Mouse (Mus musculus) forebrain, embryonic 11.5 days (tissue): Measurements from ENCODE around the gene P2ry12. TPM values are rescaled to one million over a fixed set of nuclear protein-coding genes. Genes with fewer than 3 reads are reported as not detected.

Source experiments
- ATAC-seq: fragments of 200-750 bp; cut with Nextera tagmentation; replicated peaks from 2 replicates; pipeline ENCODE4 v1.8.0; 2017; ENCODE audit warnings: moderate TSS enrichment; ENCODE audit not compliant: low FRiP score
- DNase-seq: peaks from one replicate; pipeline ENCODE4 v3.0.0-alpha.2; 2017; ENCODE audit warnings: low spot score
- H3K27ac ChIP-seq: fragments of 300-500 bp; sonication (generic); 2 replicates; pipeline ENCODE4 v1.5.1; 2014; ENCODE audit warnings: low read depth, low read length
- H3K27me3 ChIP-seq: fragments of 300-500 bp; sonication (generic); 2 replicates; pipeline ENCODE4 v1.6.1; 2014; ENCODE audit warnings: mild to moderate bottlenecking, low read length, mixed read lengths; ENCODE audit not compliant: control insufficient read depth, insufficient read depth
- H3K36me3 ChIP-seq: fragments of 300-500 bp; sonication (generic); 2 replicates; pipeline ENCODE4 v1.6.1; 2014; ENCODE audit warnings: mild to moderate bottlenecking, low read length, moderate library complexity, mixed read lengths; ENCODE audit not compliant: control insufficient read depth, insufficient read depth
- H3K4me1 ChIP-seq: fragments of 300-500 bp; sonication (generic); replicated peaks from 2 replicates; pipeline ENCODE4 v1.6.1; 2014; ENCODE audit warnings: low read length, mixed read lengths; ENCODE audit not compliant: control insufficient read depth, insufficient read depth
- H3K4me2 ChIP-seq: fragments of 300-500 bp; sonication (generic); 2 replicates; pipeline ENCODE4 v1.6.1; 2014; ENCODE audit warnings: low read depth, mild to moderate bottlenecking, low read length, moderate library complexity, mixed read lengths; ENCODE audit not compliant: severe bottlenecking
- H3K4me3 ChIP-seq: fragments of 300-500 bp; sonication (generic); 2 replicates; pipeline ENCODE4 v1.5.1; 2014; ENCODE audit warnings: low read depth, low read length
- H3K9ac ChIP-seq: fragments of 300-500 bp; sonication (generic); 2 replicates; pipeline ENCODE4 v1.6.1; 2014; ENCODE audit warnings: low read length
- H3K9me3 ChIP-seq: fragments of 300-500 bp; sonication (generic); 2 replicates; pipeline ENCODE4 v1.6.1; 2016; ENCODE audit warnings: low read length, mixed read lengths; ENCODE audit not compliant: control insufficient read depth
- WGBS: fragments of 180-500 bp; shearing (Covaris S2); extraction: QIAGEN DNeasy Blood & Tissue Kit; methylation state at CpG from one replicate; pipeline ENCODE4 v1.1.7; 2014; 5-methylcytosine and 5-hydroxymethylcytosine counted together
- polyA plus RNA-seq: library from polyadenylated mRNA; unstranded; fragments of >200 nt; fragmentation: Nextera tagmentation; extraction: Ambion mirVana; gene quantifications from 2 replicates; pipeline ENCODE4 v1.2.1, GENCODE M21; 2014

Gene P2ry12
- polyA plus RNA-seq, 1 experiment from 2014 or later = 2.0 TPM

- ATAC-seq (no peak), DNase-seq (no peak)
- Histone ChIP-seq H3K36me3 (no peaks in the 10 kb centered on the region), H3K9ac (no peak overlapping the region), H3K4me1 (peaks cover 4% of the 10 kb centered on the region; the same call in 1 of the 2 replicates), H3K9me3 (no peaks in the 10 kb centered on the region), H3K4me3 (no peak overlapping the region), H3K4me2 (no peak overlapping the region), H3K27me3 (no peaks in the 10 kb centered on the region), H3K27ac (no peak overlapping the region)
Observed at GRCm38 (mm10) chr3:59278620-59279019, 15.9 kb upstream of the P2ry12 start.

DNA sequence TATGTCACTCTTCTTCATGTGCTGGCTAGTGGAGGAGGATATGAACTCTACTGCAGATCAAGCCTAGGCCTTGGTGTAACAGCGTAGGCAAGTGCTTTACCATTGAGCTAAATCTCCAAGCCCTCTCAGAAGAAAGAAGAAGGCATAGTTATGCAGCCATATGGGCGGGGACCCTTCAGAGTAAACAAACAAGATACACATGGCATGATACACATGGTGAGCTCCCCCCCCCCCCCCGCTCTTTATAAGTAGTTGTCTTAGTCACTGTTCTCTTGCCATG is 15.5 kb upstream of the P2ry12 start:
- H3K9ac ChIP-seq = no peak overlapping the region
- no peaks in the 10 kb centered on the region for H3K27me3 ChIP-seq
- no peak overlapping the region for H3K4me3 ChIP-seq
- H3K27ac ChIP-seq = peak overlapping the region; percentile 31; the same call in 1 of the 2 replicates
- no peaks in the 10 kb centered on the region for H3K9me3 ChIP-seq
- no peaks in the 10 kb centered on the region for H3K36me3 ChIP-seq
- peak; percentile 24; the same call in 1 of the 2 replicates for ATAC-seq
- no peak for DNase-seq
- 89% methylated on average over 3 of the region's 3 CpGs for WGBS
- peaks cover 4% of the 10 kb centered on the region; the same call in 1 of the 2 replicates for H3K4me1 ChIP-seq
- no peak overlapping the region for H3K4me2 ChIP-seq

GRCm38 (mm10) chr3:59277502-59278253 is 15.0 kb upstream of the P2ry12 start:
- 5% methylated on average over 3 of the region's 3 CpGs for WGBS
- Histone ChIP-seq H3K4me1 (peaks cover 4% of the 10 kb centered on the region; the same call in 1 of the 2 replicates), H3K27ac (peak overlapping the region; percentile 31; the same call in 1 of the 2 replicates), H3K9me3 (no peaks in the 10 kb centered on the region), H3K9ac (no peak overlapping the region), H3K4me3 (no peak overlapping the region), H3K4me2 (no peak overlapping the region), H3K27me3 (no peaks in the 10 kb centered on the region), H3K36me3 (no peaks in the 10 kb centered on the region)
- ATAC-seq = peak; percentile 83
- DNase-seq = no peak

- Histone ChIP-seq H3K4me1 (no peaks in the 10 kb centered on the region), H3K4me2 (no peak overlapping the region), H3K36me3 (no peaks in the 10 kb centered on the region), H3K27me3 (no peaks in the 10 kb centered on the region), H3K4me3 (no peak overlapping the region), H3K27ac (no peak overlapping the region), H3K9me3 (no peaks in the 10 kb centered on the region), H3K9ac (no peak overlapping the region)
- WGBS = 90% methylated on average over 6 of the region's 6 CpGs
- no peak for ATAC-seq
- no peak for DNase-seq
Observed at GRCm38 (mm10) chr3:59270811-59271210, 8.1 kb upstream of the P2ry12 start.

- H3K36me3 ChIP-seq = no peaks in the 10 kb centered on the region
- H3K4me3 ChIP-seq = no peak overlapping the region
- no peak overlapping the region for H3K27ac ChIP-seq
- no peaks in the 10 kb centered on the region for H3K9me3 ChIP-seq
- DNase-seq = no peak
- no peak for ATAC-seq
- H3K27me3 ChIP-seq = no peaks in the 10 kb centered on the region
- no peak overlapping the region for H3K4me2 ChIP-seq
- H3K4me1 ChIP-seq = peaks cover 5% of the 10 kb centered on the region
- 87% methylated on average over 3 of the region's 3 CpGs for WGBS
- H3K9ac ChIP-seq = no peak overlapping the region
Observed at GRCm38 (mm10) chr3:59263988-59264387, 1.3 kb upstream of the P2ry12 start.

DNA sequence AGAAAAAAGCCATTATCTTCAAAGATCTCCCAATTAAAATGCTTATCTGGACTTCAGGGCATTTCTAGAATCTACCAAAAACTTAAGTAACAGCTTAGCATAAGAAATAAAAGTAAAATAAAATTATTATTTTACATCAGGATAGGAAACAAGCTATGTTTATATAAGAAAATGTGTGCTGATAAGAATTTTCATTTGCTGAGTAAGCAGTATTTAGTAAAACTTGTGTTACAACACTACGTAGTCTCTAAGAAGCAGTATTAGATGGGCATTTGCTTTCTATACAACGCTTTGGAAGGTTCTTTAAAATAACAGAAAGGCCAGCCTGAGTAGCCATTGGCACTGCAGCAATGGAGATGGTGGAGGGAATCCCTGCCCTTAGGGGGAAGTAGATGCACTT is 746 bp upstream of the P2ry12 start:
- no peaks in the 10 kb centered on the region for H3K36me3 ChIP-seq
- no peak overlapping the region for H3K9ac ChIP-seq
- no peak overlapping the region for H3K27ac ChIP-seq
- H3K27me3 ChIP-seq = no peaks in the 10 kb centered on the region
- no peak overlapping the region for H3K4me2 ChIP-seq
- 91% methylated on average over 2 of the region's 2 CpGs for WGBS
- no peaks in the 10 kb centered on the region for H3K9me3 ChIP-seq
- ATAC-seq = no peak
- H3K4me3 ChIP-seq = no peak overlapping the region
- DNase-seq = no peak
- H3K4me1 ChIP-seq = peaks cover 5% of the 10 kb centered on the region

DNA sequence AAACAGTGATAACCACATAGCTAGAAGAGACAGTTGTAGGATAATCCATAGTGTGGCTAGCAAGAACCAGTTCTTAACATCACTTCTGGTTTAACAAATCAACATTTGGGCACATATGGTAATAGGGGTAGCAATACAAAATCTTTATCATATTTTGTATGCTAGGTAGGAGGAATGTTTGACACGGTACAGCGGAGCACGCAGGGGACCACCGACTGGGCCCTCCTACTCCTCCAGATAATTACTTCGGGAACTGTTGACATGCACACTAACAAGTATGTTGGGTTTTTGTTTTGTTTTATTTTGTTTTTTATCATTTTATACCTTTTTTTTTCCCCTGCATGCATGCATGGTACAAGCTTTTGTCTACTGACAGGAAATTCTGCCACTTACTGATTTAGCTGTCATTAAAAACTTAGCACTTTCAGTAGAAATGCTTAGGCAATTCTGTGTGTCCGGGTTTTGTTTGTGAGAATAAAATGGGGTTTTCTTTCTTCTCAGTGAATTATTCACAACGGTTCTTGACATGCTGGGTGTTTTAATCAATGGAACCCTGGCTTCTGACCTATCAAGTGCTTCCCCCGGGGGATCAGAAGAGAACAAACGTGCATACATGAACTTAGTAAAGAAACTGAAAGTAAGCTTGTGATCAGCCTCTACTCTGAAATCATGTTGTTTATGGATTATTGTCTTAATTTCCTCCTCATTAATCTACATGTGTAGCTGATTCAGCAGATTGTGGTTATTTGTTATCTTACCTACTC is 780 bp downstream of the P2ry12 start:
- Histone ChIP-seq H3K27ac (no peak overlapping the region), H3K27me3 (no peaks in the 10 kb centered on the region), H3K9me3 (no peaks in the 10 kb centered on the region), H3K4me3 (no peak overlapping the region), H3K4me1 (peaks cover 5% of the 10 kb centered on the region), H3K4me2 (0 out of 2 replicates have a peak overlapping the region, but pooled peaks have one; percentile 5), H3K9ac (no peak overlapping the region), H3K36me3 (no peaks in the 10 kb centered on the region)
- ATAC-seq = peak; percentile 55
- 33% methylated on average over 9 of the region's 9 CpGs for WGBS
- DNase-seq = no peak

GRCm38 (mm10) chr3:59260745-59261144 is 1.9 kb downstream of the P2ry12 start:
- 70% methylated on average over 5 of the region's 5 CpGs for WGBS
- no peak overlapping the region for H3K4me2 ChIP-seq
- ATAC-seq (no peak), DNase-seq (no peak)
- peaks cover 5% of the 10 kb centered on the region for H3K4me1 ChIP-seq
- H3K9me3 ChIP-seq = no peaks in the 10 kb centered on the region
- H3K9ac ChIP-seq = no peak overlapping the region
- H3K27me3 ChIP-seq = no peaks in the 10 kb centered on the region
- no peak overlapping the region for H3K27ac ChIP-seq
- H3K36me3 ChIP-seq = no peaks in the 10 kb centered on the region
- H3K4me3 ChIP-seq = no peak overlapping the region
